Mouse (Mus musculus): ENCODE measurements at regions not wholly inside any gene's neighbourhood (a gene's known extent, or its start where the extent isn't known, plus 50 kb on each side); places are given as distances from the start of the nearest gene placed in this dataset.

- in situ Hi-C loops (cut with MboI; ENCODE audit: low sequenced_read_pairs in 2 of 2, unreplicated experiment in 2 of 2), result no loop called here
Measured at GRCm38 (mm10) chr4:55141923-55142732, 197.3 kb downstream of the Zfp462 start.

GRCm38 (mm10) chr4:55143400-55143799 lies 198.6 kb downstream of the Zfp462 start:
- TF ChIP-seq HCFC1 (IDR thresholded peaks at IDR 0.05; ENCODE audit: borderline replicate concordance, insufficient read depth, low read length) (no peak), CHD2 (IDR thresholded peaks at IDR 0.05; ENCODE audit: low read depth, low read length) (no peak), ZNF384 (IDR thresholded peaks at IDR 0.05; ENCODE audit: low read depth, low read length) (no peak), MAFK (IDR thresholded peaks at IDR 0.05; ENCODE audit: insufficient read depth, low read depth, low read length) (no peak), ZC3H11A (IDR thresholded peaks at IDR 0.05; ENCODE audit: borderline replicate concordance, low read depth, low read length) (no peak)

More at GRCm38 (mm10) chr4:55141923-55142732, 197.3 kb downstream of the Zfp462 start:
- no peak overlapping the region for H3K27ac ChIP-seq (ENCODE audit: insufficient read depth, low read depth, low read length, poor library complexity, severe bottlenecking)
- peaks cover 4 to 5% of the 10 kb centered on the region in 2 experiments; a peak in 3 of 4 replicates for H3K4me1 ChIP-seq (ENCODE audit: control insufficient read depth in 2 of 2, insufficient read depth in 2 of 2, low read length in 2 of 2, poor library complexity in 1 of 2)
- no peak overlapping the region for H3K4me3 ChIP-seq (ENCODE audit: insufficient read depth in 1 of 2, low read depth in 1 of 2, low read length in 2 of 2, poor library complexity in 1 of 2, severe bottlenecking in 1 of 2)
- TF ChIP-seq CHD2 (IDR thresholded peaks at IDR 0.05; ENCODE audit: low read depth, low read length), result no peak
- no peak for TF ChIP-seq ZNF384 (IDR thresholded peaks at IDR 0.05; ENCODE audit: low read depth, low read length)
- no peak for TF ChIP-seq MAFK (IDR thresholded peaks at IDR 0.05; ENCODE audit: insufficient read depth, low read depth, low read length)
- no peak for TF ChIP-seq HCFC1 (IDR thresholded peaks at IDR 0.05; ENCODE audit: borderline replicate concordance, insufficient read depth, low read length)
- no peak for TF ChIP-seq ZC3H11A (IDR thresholded peaks at IDR 0.05; ENCODE audit: borderline replicate concordance, low read depth, low read length)
- H3K9me3 ChIP-seq (ENCODE audit: control insufficient read depth, insufficient read depth, low read depth, low read length), result no peaks in the 10 kb centered on the region
- no peaks in the 10 kb centered on the region for H3K36me3 ChIP-seq (ENCODE audit: control insufficient read depth, insufficient read depth, low read length, poor library complexity, severe bottlenecking)
- no peak overlapping the region for H3K9ac ChIP-seq (ENCODE audit: insufficient read depth, low read depth, low read length, poor library complexity, severe bottlenecking)
- DNase-seq (ENCODE audit: low read depth, low spot score), result no peak

DNA sequence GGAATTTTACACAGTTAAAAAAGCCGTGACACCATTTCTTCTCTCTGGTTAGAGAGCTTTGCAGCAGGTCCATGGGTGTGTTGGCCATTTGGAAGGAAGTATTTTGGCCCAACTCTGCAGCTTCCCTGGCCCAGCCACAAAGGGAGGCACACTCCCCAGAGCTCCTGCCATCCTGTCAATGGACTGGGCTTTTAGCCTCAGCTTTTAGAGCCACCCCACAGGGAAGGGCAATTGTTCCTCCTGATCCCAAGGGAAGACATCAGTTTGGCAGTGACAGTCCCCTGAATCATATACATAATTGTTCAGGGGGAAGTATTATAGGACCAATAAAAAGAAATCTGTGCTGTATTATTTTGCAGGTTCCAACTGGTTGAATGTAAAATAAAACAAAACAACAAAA lies 200.1 kb downstream of the Zfp462 start:
- TF ChIP-seq CHD2 (IDR thresholded peaks at IDR 0.05; ENCODE audit: low read depth, low read length) (no peak), HCFC1 (IDR thresholded peaks at IDR 0.05; ENCODE audit: borderline replicate concordance, insufficient read depth, low read length) (no peak), MAFK (IDR thresholded peaks at IDR 0.05; ENCODE audit: insufficient read depth, low read depth, low read length) (no peak), ZNF384 (IDR thresholded peaks at IDR 0.05; ENCODE audit: low read depth, low read length) (no peak), ZC3H11A (IDR thresholded peaks at IDR 0.05; ENCODE audit: borderline replicate concordance, low read depth, low read length) (no peak)
- no peaks in the 10 kb centered on the region for H3K9me3 ChIP-seq (ENCODE audit: control insufficient read depth, insufficient read depth, low read depth, low read length)
- H3K36me3 ChIP-seq (ENCODE audit: control insufficient read depth, insufficient read depth, low read length, poor library complexity, severe bottlenecking), result no peaks in the 10 kb centered on the region
- H3K9ac ChIP-seq (ENCODE audit: insufficient read depth, low read depth, low read length, poor library complexity, severe bottlenecking), result no peak overlapping the region
- H3K4me3 ChIP-seq (ENCODE audit: insufficient read depth in 1 of 2, low read depth in 1 of 2, low read length in 2 of 2, poor library complexity in 1 of 2, severe bottlenecking in 1 of 2), result no peak overlapping the region
- H3K27ac ChIP-seq (ENCODE audit: insufficient read depth, low read depth, low read length, poor library complexity, severe bottlenecking), result no peak overlapping the region
- peaks cover 4 to 5% of the 10 kb centered on the region in 2 experiments; a peak in 3 of 4 replicates for H3K4me1 ChIP-seq (ENCODE audit: control insufficient read depth in 2 of 2, insufficient read depth in 2 of 2, low read length in 2 of 2, poor library complexity in 1 of 2)
- in situ Hi-C loops (cut with MboI; ENCODE audit: low sequenced_read_pairs in 2 of 2, unreplicated experiment in 2 of 2), result no loop called here
- no peak for DNase-seq (ENCODE audit: low read depth, low spot score)

More at GRCm38 (mm10) chr4:55143400-55143799, 198.6 kb downstream of the Zfp462 start:
- peaks cover 4 to 5% of the 10 kb centered on the region in 2 experiments; a peak in 3 of 4 replicates for H3K4me1 ChIP-seq (ENCODE audit: control insufficient read depth in 2 of 2, insufficient read depth in 2 of 2, low read length in 2 of 2, poor library complexity in 1 of 2)
- DNase-seq (ENCODE audit: low read depth, low spot score), result no peak
- H3K4me3 ChIP-seq (ENCODE audit: insufficient read depth in 1 of 2, low read depth in 1 of 2, low read length in 2 of 2, poor library complexity in 1 of 2, severe bottlenecking in 1 of 2), result no peak overlapping the region
- no peak overlapping the region for H3K9ac ChIP-seq (ENCODE audit: insufficient read depth, low read depth, low read length, poor library complexity, severe bottlenecking)
- in situ Hi-C loops (cut with MboI; ENCODE audit: low sequenced_read_pairs in 2 of 2, unreplicated experiment in 2 of 2), result no loop called here
- H3K27ac ChIP-seq (ENCODE audit: insufficient read depth, low read depth, low read length, poor library complexity, severe bottlenecking), result no peak overlapping the region
- H3K9me3 ChIP-seq (ENCODE audit: control insufficient read depth, insufficient read depth, low read depth, low read length), result no peaks in the 10 kb centered on the region
- no peaks in the 10 kb centered on the region for H3K36me3 ChIP-seq (ENCODE audit: control insufficient read depth, insufficient read depth, low read length, poor library complexity, severe bottlenecking)

DNA sequence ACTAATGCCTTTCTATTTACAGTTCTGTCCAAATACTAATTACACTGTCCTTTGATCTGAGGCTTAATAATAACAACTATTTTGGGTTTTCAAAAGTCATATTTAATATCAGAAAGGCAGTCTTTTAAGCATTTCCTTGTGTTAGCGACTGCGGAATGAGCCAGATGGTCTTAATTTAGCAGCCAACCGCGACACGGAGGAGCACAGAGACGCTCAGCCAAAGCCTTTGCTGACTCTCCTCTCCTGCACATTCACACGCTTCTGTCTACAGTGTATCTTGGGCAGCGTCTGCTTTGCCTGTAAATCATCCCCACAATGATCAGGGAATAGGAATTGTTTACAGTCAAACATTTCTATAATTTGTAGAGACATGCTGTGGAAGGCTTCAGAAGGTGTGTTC lies 201.1 kb downstream of the Zfp462 start:
- Histone ChIP-seq H3K9me3 (ENCODE audit: control insufficient read depth, insufficient read depth, low read depth, low read length) (no peaks in the 10 kb centered on the region), H3K36me3 (ENCODE audit: control insufficient read depth, insufficient read depth, low read length, poor library complexity, severe bottlenecking) (no peaks in the 10 kb centered on the region), H3K9ac (ENCODE audit: insufficient read depth, low read depth, low read length, poor library complexity, severe bottlenecking) (no peak overlapping the region), H3K4me3 (ENCODE audit: insufficient read depth in 1 of 2, low read depth in 1 of 2, low read length in 2 of 2, poor library complexity in 1 of 2, severe bottlenecking in 1 of 2) (no peak overlapping the region), H3K4me1 (ENCODE audit: control insufficient read depth in 2 of 2, insufficient read depth in 2 of 2, low read length in 2 of 2, poor library complexity in 1 of 2) (peaks cover 4 to 5% of the 10 kb centered on the region in 2 experiments; a peak in 3 of 4 replicates), H3K27ac (ENCODE audit: insufficient read depth, low read depth, low read length, poor library complexity, severe bottlenecking) (no peak overlapping the region)
- in situ Hi-C loops (cut with MboI; ENCODE audit: low sequenced_read_pairs in 2 of 2, unreplicated experiment in 2 of 2), result no loop called here
- no peak for TF ChIP-seq ZC3H11A (IDR thresholded peaks at IDR 0.05; ENCODE audit: borderline replicate concordance, low read depth, low read length)
- TF ChIP-seq HCFC1 (IDR thresholded peaks at IDR 0.05; ENCODE audit: borderline replicate concordance, insufficient read depth, low read length), result no peak
- TF ChIP-seq MAFK (IDR thresholded peaks at IDR 0.05; ENCODE audit: insufficient read depth, low read depth, low read length), result no peak
- TF ChIP-seq ZNF384 (IDR thresholded peaks at IDR 0.05; ENCODE audit: low read depth, low read length), result no peak
- no peak for TF ChIP-seq CHD2 (IDR thresholded peaks at IDR 0.05; ENCODE audit: low read depth, low read length)
- DNase-seq (ENCODE audit: low read depth, low spot score), result no peak

All from ES-E14 (cell line).